Mouse (Mus musculus) kidney, adult 2 months (tissue): ENCODE measurements at regions not wholly inside any gene's neighbourhood (a gene's known extent, or its start where the extent isn't known, plus 50 kb on each side); places are given as distances from the start of the nearest gene placed in this dataset.

Source experiments
- DNase-seq: peaks from one replicate; pipeline ENCODE4 v3.0.0; 2021
- H3K27ac ChIP-seq: fragments of 200-500 bp; 2 replicates; pipeline ENCODE4 v1.5.1; 2012; ENCODE audit warnings: low read depth, low read length, control low read depth, inconsistent platforms; ENCODE audit not compliant: insufficient read depth
- H3K27me3 ChIP-seq: fragments of 200-500 bp; replicated peaks from 2 replicates; pipeline ENCODE4 v1.6.1; 2012; ENCODE audit warnings: mild to moderate bottlenecking, moderate library complexity, low read length, inconsistent platforms; ENCODE audit not compliant: control insufficient read depth, insufficient read depth
- H3K36me3 ChIP-seq: fragments of 200-500 bp; 2 replicates; pipeline ENCODE4 v1.6.1; 2012; ENCODE audit warnings: mild to moderate bottlenecking, moderate library complexity, low read length, inconsistent platforms; ENCODE audit not compliant: control insufficient read depth, insufficient read depth
- H3K4me1 ChIP-seq: fragments of 200-500 bp; 2 replicates; pipeline ENCODE4 v1.6.1; 2011; ENCODE audit warnings: low read length; ENCODE audit not compliant: control insufficient read depth, insufficient read depth
- H3K4me3 ChIP-seq: fragments of 200-500 bp; 2 replicates; pipeline ENCODE4 v1.5.1; 2011; ENCODE audit warnings: mild to moderate bottlenecking, low read depth, low read length, control low read depth; ENCODE audit not compliant: insufficient read depth
- CTCF ChIP-seq: fragments of 200-500 bp; conservative IDR thresholded peaks from 2 replicates; pipeline ENCODE4 v1.5.1; 2011; ENCODE audit warnings: low read depth, mild to moderate bottlenecking, control low read depth, low read length, moderate library complexity, mixed read lengths; ENCODE audit not compliant: insufficient read depth, insufficient read length
- POLR2A ChIP-seq: fragments of 200-500 bp; IDR thresholded peaks from one replicate; pipeline ENCODE4 v1.6.1; 2011; ENCODE audit warnings: low read depth, low read length, control low read depth
- WGBS: fragments of 180-500 bp; shearing (Covaris S2); methylation state at CpG from one replicate; pipeline ENCODE4 v1.1.7; 2018; 5-methylcytosine and 5-hydroxymethylcytosine counted together

DNA sequence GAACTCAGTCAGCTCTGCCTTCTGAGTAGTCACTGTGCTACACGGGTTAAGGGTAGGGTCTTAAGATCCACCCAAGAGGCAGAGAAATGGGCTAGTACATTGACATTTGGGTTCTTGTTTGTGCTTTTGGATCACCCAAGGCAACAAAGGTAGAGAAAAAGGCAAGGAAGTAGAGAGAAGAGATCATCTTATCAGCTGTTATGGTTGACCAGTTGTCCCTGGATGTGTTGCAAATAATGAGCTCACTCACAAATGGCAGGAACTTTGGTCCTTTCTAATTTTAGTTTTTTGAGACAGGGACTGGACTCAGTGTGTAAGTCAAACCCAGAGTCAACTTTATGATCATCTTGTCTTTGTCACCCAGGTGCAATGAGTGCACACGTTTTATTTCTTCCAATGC is 241.3 kb upstream of the Maf start:
- WGBS, result 92% methylated on average over 2 of the region's 2 CpGs
- Histone ChIP-seq H3K27me3 (no peaks in the 10 kb centered on the region), H3K4me3 (no peak overlapping the region), H3K36me3 (no peaks in the 10 kb centered on the region), H3K4me1 (no peaks in the 10 kb centered on the region), H3K27ac (no peak overlapping the region)
- TF ChIP-seq CTCF (no peak), POLR2A (no peak)
- DNase-seq, result no peak

DNA sequence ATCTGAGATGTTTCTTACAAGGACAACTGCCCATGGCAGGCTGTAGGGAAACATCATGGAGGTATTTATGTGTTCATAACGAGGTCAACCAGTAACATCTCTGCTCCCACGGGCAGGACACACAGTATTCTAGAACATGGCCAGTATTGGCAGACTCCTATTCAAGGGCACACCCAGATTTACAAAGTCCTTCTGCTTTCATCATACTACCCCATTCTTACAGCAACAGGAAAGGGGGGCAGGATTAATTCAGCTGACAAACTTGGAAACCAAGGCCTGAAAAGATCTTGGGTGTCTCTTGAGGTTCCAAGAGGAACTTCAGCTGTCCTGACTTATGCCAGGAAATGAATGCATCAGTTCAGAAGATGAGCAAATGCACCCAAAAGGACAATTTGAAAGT is 240.4 kb upstream of the Maf start:
- Histone ChIP-seq H3K4me1 (no peaks in the 10 kb centered on the region), H3K36me3 (no peaks in the 10 kb centered on the region), H3K27me3 (no peaks in the 10 kb centered on the region), H3K27ac (no peak overlapping the region), H3K4me3 (no peak overlapping the region)
- DNase-seq, result no peak
- WGBS, result 88% methylated on average over 2 of the region's 2 CpGs
- no peak for TF ChIP-seq CTCF
- no peak for TF ChIP-seq POLR2A

DNA sequence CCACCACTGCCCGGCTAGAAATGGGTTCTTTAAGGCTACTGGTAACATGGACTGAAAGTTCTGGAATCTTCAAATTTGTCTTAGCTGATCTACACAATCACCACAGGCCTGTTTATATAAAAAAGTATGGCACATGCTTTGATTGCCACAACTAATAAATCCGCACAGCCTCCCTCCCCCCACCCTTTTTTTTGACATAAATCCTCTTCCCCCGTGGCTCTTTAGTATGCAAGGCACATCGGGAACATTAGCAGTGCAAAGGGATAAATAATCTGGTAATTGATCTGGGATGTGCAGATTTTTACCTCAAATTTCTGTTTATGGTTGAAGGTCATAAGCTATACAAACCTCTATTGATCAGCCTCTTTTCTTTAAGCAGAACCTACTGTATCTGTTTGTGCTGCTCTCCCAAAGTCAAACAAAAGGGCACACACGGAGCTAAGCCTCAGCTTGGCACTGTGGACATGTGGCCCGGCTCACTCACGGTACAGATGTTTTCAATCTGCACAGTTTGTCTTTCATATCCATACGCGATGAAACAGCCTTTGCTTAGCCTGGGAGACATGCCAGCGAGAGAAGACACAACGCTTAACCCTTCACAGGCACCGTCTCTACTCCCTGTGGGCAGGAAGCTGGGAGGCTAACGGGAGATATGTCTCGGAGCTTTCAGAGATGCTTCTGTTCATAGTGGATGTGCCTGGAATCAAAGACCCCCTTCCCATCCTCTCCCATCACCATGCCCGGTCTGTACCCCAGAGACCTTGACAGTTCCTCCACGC is 235.3 kb upstream of the Maf start:
- no peak overlapping the region for H3K27ac ChIP-seq
- H3K36me3 ChIP-seq, result no peaks in the 10 kb centered on the region
- peak; percentile 27 for DNase-seq
- no peaks in the 10 kb centered on the region for H3K4me1 ChIP-seq
- no peak overlapping the region for H3K4me3 ChIP-seq
- 61% methylated on average over 16 of the region's 16 CpGs for WGBS
- no peaks in the 10 kb centered on the region for H3K27me3 ChIP-seq
- TF ChIP-seq POLR2A (no peak), CTCF (no peak)

DNA sequence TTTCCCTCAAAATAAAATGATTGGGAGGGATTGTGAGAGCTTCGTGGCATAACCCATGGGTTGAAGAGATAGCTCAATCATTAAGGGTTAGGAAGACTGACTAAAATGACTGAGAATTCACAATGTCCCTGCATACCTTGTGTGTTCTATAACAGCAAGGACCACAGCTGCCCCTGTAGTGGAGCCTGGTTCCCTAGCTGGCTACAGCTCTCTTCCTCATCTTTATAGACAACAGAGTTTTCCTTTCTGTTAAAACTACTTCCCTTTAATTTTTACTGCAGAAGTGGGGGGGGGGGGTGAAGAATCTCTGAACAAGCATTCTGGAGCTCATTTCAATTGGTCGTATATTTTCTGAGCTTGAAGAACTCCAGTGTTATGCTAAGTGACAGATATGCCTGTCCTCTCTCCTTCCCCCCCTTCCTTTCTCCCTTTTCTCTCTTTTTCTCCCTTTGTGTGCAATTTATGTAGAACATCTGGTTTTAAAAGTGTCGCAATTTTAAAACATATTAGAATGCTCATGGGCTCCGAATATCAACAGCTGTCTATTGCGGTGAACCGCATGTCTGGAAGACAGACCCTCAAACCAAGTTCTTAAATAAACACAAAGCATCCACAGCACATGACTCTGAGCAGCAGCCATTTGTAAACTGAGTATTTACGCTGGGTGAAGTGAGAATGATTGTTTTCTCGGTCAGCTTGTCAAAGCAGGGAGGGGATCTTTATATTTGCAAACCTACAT is 222.0 kb upstream of the Maf start:
- H3K4me1 ChIP-seq, result no peaks in the 10 kb centered on the region
- WGBS, result 64% methylated on average over 8 of the region's 8 CpGs
- no peak overlapping the region for H3K27ac ChIP-seq

DNA sequence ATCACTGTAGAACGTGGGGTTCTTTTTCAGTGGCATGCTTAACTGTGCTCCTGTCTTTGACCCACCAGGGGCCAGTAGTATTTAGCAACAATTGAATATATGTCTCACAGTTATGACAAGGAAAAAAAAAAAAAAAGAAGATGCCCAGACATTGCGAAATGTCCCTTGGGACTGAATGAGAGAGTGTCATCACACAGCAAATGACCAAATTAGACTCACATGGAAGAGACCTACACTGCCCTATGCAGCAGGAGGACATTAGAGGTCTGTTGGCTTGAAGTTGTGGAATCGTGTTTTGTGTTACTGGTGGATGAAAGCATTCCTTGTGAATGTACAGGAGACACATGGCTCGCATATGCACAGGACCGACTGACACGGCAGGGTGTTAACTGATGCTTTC is 214.3 kb upstream of the Maf start:
- Histone ChIP-seq H3K36me3 (no peaks in the 10 kb centered on the region), H3K27me3 (no peaks in the 10 kb centered on the region), H3K4me3 (no peak overlapping the region), H3K27ac (no peak overlapping the region), H3K4me1 (no peaks in the 10 kb centered on the region)
- DNase-seq, result no peak
- 92% methylated on average over 6 of the region's 6 CpGs for WGBS
- TF ChIP-seq CTCF, result no peak
- TF ChIP-seq POLR2A, result no peak

More for the DNA sequence above, 222.0 kb upstream of the Maf start:
- TF ChIP-seq POLR2A, result no peak
- no peak for TF ChIP-seq CTCF
- Histone ChIP-seq H3K27me3 (no peaks in the 10 kb centered on the region), H3K4me3 (no peak overlapping the region), H3K36me3 (no peaks in the 10 kb centered on the region)
- no peak for DNase-seq

DNA sequence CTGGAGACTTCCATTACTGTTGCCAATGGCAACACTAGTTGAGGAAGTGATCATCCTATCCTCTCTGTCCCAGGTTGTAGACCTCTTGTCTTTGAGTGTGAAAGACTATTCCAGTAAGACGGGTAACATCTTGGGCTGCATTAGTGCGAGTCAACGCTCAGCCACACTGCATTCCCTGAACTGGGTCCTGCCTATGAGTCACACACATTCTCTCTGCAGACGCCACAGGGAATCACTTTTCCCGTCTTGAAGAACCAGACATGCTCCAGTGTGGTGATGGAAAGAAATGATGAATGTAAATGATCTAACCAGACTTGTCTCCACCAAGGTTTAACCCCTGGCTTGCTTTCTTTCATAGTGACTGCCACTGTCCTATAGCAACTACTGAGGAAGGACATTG is 199.1 kb upstream of the Maf start:
- no peaks in the 10 kb centered on the region for H3K36me3 ChIP-seq
- H3K27ac ChIP-seq, result no peak overlapping the region
- H3K27me3 ChIP-seq, result no peaks in the 10 kb centered on the region
- H3K4me1 ChIP-seq, result peaks cover 10% of the 10 kb centered on the region; the same call in 1 of the 2 replicates
- H3K4me3 ChIP-seq, result no peak overlapping the region
- TF ChIP-seq CTCF (no peak), POLR2A (no peak)
- 92% methylated on average over 5 of the region's 5 CpGs for WGBS
- DNase-seq, result no peak

DNA sequence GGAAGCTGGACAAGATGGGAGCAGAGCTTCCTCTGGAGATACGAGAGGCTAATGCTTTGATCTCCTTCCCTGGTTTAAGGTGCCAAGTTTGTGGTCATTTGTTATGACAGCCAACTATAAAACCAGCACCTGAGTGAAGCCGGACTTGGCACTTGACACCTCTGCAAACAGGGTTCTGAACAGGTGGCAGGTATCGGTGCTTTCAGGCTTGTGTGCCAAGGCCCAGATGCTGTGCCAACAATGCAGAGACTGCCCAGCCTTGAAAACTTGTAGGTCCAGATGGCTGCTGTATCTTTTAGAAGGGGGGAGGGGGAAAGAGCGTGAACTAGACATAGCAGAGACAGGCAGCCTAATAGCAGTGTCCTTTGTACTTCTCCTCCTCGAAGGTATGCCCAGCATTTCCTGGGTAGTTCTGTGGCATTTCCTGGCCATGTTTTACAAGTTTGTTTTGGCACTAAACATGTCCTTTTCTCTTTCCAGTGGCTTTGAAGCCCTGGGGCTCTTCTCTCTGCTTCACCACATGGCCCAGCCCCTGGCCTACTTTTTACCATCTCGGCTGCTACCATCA is 196.3 kb upstream of the Maf start:
- H3K27me3 ChIP-seq, result no peaks in the 10 kb centered on the region
- H3K36me3 ChIP-seq, result no peaks in the 10 kb centered on the region
- H3K27ac ChIP-seq, result no peak overlapping the region
- WGBS, result 29% methylated on average over 6 of the region's 6 CpGs
- TF ChIP-seq POLR2A, result no peak
- TF ChIP-seq CTCF, result no peak
- H3K4me1 ChIP-seq, result peaks cover 10% of the 10 kb centered on the region; the same call in 1 of the 2 replicates
- peak; percentile 69 for DNase-seq
- H3K4me3 ChIP-seq, result no peak overlapping the region
